Mouse (Mus musculus): ENCODE measurements around the gene Frs2.
"Not testable (repeated sequence)": the region's sequence is repeated elsewhere in the genome, so short reads cannot be mapped to it uniquely, and the experiment has no call there.

Frs2 gene

DNA sequence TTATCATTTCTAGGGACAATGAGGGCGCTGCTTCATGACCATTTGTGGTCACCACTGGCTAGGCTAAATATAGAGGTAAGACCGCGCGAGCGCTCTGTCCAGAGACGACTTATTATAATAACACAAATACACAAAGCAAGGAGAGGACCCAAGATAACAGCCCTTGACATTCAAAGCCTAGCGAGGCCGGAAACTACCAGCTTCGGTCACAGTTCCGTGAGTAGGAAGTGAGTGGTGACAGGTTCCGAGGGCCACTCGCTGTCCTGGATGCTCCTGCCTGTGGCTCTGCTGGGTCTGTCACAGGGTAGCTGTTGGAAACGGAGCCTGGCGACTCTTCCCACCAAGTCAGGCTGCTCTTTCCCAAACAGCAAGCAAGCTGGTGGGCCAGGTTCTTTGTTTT lies 106.0 kb downstream of the Frs2 start:
- DNase-seq: no peak

DNA sequence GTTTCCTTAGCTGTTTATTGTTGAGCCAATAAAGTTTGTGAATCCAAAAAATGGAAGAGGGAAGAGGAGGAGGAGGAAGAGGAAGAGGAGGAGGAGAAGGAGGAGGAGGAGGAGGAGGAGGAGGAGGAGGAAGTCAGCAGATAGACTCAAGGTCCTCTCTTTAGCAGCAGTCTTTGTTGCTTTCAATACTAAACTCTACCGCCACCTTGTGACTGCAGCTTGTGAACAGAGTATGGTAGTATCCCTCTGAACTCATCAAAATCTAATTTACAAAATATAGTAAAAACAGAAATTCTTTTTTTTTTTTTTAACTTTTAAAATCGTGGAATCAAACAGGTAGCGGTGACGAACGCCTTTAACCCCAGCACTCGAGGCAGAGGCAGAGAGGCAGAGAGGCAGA lies 108.0 kb downstream of the Frs2 start:
- DNase-seq: peak; percentile 34 to 35

DNA sequence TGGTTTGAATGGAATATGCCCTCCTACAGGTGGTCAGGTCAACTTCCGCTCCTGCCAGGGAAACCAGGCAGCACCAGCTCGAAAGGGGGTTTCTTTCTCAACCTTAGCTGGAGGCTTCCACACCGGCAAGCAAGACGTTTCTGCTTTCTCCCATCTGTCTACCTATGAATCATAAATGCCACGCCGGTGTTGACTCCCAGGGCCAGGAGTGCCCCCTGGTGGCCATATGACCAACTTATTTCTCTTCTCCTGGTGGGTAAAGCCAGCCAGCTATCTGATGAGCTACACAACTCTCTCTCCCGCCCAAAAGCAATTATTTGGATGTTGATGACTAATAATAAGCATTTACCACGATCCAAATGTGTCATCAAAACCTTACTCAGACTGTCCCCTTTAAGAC lies 114.5 kb downstream of the Frs2 start:
- DNase-seq: peak; percentile 90 to 91

DNA sequence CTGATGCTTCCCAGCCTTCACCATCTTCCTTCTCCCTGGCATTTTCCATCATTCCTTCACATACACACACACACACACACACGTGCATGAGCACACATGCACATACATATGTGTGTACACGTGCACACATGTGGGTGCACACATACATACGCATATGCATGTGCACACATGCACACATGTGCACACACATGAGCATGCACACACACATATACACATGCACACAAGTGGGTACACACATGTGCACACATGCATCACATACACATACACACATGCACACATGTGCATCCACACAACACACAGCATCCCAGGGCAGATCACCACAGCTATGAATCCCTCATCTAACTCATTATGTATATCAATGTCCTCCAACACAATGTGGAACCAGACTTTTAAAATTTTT lies 117.2 kb downstream of the Frs2 start:
- DNase-seq: no peak

DNA sequence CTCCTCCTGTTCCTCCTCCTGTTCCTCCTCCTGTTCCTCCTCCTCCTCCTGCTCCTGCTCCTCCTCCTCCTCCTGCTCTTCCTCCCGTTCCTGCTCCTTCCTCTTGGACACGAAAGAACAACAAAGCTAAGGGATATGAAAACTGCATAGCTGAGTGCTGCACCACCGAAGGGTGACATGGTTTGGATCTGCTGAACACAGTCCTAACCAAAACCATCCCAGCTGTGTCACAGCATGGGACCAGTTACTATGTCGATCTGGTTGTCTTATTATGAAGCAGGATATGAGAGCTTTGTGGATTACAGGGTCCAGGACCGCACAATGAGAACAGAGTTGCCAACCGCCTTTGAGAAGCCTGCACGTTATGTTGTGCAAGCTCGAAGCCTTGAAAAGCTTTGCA lies 122.2 kb downstream of the Frs2 start:
- no peak for DNase-seq

DNA sequence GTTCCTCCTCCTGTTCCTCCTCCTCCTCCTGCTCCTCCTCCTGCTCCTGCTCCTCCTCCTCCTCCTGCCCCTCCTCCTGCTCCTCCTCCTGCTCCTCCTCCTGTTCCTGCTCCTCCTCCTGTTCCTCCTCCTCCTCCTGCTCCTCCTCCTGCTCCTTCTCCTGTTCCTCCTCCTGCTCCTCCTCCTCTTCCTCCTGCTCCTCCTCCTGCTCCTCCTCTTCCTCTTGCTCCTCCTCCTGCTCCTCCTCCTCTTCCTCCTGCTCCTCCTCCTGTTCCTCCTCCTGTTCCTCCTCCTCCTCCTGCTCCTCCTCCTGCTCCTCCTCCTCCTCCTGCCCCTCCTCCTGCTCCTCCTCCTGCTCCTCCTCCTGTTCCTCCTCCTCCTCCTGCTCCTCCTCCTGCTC lies 122.6 kb downstream of the Frs2 start:
- DNase-seq: not testable (repeated sequence)

DNA sequence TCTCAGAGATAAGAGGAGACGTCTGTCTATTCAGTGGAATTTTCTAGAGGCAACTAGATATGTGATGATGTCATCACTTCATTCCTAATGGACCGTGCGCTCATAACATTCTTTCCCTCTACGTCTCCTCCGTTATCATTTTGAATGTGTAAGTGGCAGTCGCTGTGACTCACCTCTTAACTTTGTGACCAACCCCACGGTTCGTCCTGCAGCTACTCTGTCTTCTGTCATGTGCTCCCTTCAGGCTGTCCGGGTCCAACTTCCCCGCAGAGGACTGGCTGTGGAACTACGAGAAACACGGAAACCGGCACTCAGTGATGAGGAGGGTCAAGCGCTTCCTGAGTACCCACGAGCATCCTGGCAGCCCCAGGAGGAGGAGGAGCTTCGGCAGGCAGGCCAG lies 124.6 kb downstream of the Frs2 start:
- DNase-seq: no peak

DNA sequence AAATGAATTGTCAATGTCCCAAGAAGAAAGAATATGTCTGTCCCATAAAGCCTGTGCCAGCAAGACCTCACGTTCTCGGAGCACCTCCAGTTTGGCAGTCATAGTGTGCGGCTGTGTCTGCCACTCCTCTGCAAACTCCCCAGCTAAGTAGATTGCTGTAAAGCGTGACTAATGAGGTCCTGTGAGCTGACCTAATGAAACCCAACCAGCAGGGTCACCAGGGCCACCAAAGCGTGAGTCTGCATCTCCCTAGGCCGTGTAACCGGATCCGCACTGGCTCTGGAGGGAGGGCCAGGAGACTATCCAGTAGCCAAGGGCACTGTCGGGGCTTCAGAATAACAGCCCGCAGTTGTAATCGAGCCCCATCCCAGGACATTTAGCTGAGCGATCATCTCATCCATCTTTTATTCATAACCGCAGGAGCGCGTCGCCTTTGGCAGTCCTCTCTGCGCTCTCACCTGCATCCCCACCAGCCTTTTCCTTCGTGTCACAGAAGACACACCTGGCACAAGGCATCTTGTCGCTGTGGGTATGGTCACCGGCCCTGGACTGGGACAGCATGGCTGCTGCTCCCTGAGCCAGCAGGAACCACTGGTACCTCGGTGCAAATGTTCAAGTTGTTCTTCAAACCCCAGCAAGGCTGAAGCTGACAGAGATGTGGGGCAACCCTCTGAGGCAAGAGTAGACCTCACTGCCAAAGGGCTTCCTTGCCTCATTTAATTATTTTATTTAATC lies 127.1 kb downstream of the Frs2 start:
- peak; percentile 71 to 80 for DNase-seq

All from kidney, postnatal 4 days (tissue).